Mouse (Mus musculus) megakaryocyte-erythroid progenitor cell, adult 5 weeks (primary cell): Measurements from ENCODE around the gene Atf7ip2. TPM values are rescaled to one million over a fixed set of nuclear protein-coding genes. Genes with fewer than 3 reads are reported as not detected.

Source experiments
- polyA plus RNA-seq: library from polyadenylated mRNA; stranded (reverse); fragments of >175 nt; gene quantifications from 2 replicates; pipeline ENCODE4 v1.2.3, GENCODE M21; 2012

Atf7ip2 gene
- polyA plus RNA-seq: 0.10 TPM in 1 of 2 replicates, not detected in the other

DNA sequence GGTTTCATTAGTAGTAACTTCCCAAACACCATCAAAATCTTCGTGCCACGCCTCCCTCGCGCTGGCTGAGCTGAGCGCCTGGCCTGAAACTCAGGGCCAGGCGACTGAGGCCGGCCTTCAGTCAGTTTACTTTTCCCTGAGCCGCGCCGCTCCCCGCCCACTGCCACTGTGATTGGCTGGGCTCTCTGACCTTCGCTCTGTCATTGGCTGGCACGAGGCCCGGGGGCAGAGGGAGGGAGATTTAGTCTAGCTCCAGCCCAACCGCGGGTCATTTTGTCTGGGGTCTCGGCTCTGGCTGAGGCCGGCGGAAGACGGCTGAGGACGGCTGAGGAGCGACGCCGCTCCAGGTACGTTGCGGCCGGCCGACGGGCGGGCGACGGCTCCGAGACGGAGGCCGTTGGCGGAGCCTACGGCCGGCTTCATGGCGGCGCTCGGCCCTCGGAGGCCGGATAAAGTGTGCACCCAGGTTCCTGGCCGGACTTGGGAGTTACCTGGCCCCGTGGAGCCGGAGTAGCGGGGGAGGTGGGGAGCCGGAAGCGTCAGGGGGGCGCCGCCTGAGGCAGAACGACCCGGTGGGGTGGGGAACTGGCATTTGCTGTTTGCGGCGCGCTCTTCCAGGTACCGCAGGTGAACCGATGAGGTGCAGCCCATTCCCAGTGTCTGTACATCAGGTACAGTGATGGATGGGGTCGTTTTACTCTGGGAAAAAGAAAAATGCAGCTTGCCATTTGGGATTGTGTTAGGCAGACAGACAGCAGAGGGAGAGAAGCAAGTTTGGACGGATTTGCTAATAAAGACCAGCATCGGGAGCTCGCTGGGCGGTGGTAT lies at the start of gene Atf7ip2:
Gene Atf7ip2 (plus strand): TSS at position 34 of the 828 bp plus-strand sequence.

GRCm38 (mm10) chr16:10170005-10170404 lies 22.5 kb upstream of the Atf7ip2 start, which contains the start of gene Rpl39l:
Gene Rpl39l, plus strand, starts transcription at chr16:10170226.

Other genes starting within 250 kb of the Atf7ip2 start
- gene Grin2a, start 197.2 kb upstream of the Atf7ip2 start, polyA plus RNA-seq: not detected in 2 replicates
- 0.19 and 0.31 TPM in 2 replicates for gene Rpl39l, start 22.5 kb upstream of the Atf7ip2 start, polyA plus RNA-seq
- gene Emp2, start 121.3 kb downstream of the Atf7ip2 start, polyA plus RNA-seq: 0.03 TPM in 2 replicates
- 0.13 TPM in 1 of 2 replicates, not detected in the other for gene Tekt5, start 202.8 kb downstream of the Atf7ip2 start, polyA plus RNA-seq
- 40.2 and 45.9 TPM in 2 replicates for gene Nubp1, start 219.2 kb downstream of the Atf7ip2 start, polyA plus RNA-seq